Mouse (Mus musculus) kidney, adult 2 months (tissue): ENCODE measurements around the gene Spdye4b.

Experiments
- CTCF ChIP-seq: fragments of 200-500 bp; conservative IDR thresholded peaks from 2 replicates; pipeline ENCODE4 v1.5.1; 2011; ENCODE audit warnings: low read depth, mild to moderate bottlenecking, control low read depth, low read length, moderate library complexity, mixed read lengths; ENCODE audit not compliant: insufficient read depth, insufficient read length
- POLR2A ChIP-seq: fragments of 200-500 bp; IDR thresholded peaks from one replicate; pipeline ENCODE4 v1.6.1; 2011; ENCODE audit warnings: low read depth, low read length, control low read depth

- TF ChIP-seq POLR2A (no peak), CTCF (0 out of 2 replicates have a peak, but pooled peaks have one; percentile 26)
Observed at GRCm38 (mm10) chr5:143137580-143137979, 43.2 kb upstream of the Spdye4b start.
